Mouse (Mus musculus): ENCODE results near the gene Ddah2.
A peak's percentile ranks its signal among the peaks of the same experiment; 100 is the strongest.
"Not testable (repeated sequence)": the region's sequence is repeated elsewhere in the genome, so short reads cannot be mapped to it uniquely, and the experiment has no call there.

The Ddah2 gene

GRCm38 (mm10) chr17:35027277-35028068 is 31.4 kb upstream of the Ddah2 start, which contains the start of gene Sapcd1:
Gene Sapcd1 (minus strand): TSS chr17:35028016.
- peak; percentile 71 to 81 for DNase-seq

DNA sequence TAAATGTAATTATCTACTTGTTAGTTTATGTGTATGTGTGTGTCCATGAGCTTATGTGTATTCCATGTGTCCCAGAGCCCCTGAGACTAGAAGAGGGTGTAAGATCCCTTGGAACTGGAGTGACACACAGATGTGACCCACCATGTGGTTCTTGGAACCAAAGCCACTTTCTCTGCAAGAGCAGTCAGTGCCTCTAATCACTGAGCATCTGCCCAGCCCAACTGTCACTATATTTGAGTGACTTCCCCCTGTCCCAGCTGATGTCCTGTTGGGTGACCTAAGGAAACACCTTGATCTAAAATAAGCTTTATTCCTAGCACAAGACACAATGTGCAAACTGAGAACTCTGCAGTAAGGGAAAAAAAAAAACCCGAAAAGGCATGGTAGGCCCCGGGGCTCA is 30.5 kb upstream of the Ddah2 start:
- peak in 1 of 2 experiments; percentile 45 for DNase-seq

DNA sequence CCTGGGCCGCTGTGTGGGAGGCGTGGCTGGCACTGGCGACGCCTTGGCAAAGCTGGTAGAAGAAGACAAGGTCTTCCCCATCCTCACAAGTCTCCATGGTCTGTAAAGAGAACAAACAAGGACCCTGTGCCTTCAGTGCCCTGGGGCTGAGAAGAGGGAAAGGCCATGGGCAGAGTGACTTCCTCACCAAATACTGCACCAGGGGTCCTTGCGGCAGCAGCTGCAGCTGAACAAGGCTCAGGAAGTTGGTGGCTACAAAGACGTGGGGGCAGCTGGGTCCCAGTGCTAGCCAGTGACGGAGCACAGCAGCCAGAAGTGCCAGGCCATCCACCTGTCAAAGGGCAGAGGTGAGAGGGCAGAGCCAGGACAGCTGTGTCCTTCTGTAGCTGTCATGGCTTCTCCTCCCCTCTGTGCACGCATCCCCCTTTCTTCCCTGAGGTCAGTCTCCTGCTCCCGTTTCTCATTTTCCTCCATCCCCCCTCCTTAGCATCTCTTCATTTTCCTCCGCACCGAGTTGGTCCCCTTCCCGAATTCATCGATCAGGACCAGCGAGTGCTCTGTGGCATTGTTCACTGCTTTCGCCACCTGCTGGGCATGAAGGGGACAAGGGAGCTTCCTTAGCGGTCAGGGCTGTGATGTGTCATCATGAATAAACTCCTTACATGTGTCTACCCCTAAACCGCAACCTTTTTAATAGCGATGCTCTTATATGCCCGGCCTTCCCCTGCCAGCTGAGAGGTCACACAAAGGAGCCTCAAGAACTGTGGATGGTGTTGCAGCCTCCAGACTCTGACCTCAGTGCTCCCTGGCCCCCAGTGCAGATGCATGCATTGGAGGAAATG is 28.9 kb upstream of the Ddah2 start:
- peak; percentile 33 to 51 for DNase-seq

DNA sequence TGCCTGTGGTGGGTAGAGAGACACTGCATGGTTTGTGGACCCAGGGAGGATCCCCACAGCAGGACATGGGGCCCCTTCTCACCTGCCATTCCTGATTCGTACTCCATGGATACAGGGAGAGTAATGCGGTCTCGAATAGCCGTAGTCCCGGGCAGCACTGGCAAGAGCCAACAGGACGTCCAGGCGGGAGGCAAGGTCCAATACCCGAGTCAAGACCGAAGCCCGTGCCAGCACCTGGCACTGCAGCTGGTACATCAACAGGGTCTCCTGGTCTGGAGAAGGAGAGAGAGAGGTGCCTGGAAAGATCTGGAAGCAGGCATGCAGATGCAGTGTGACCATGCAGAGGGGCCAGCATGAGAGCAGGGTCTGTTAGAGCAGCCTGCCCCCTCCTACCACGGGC is 27.6 kb upstream of the Ddah2 start:
- DNase-seq: peak; percentile 27 to 29

GRCm38 (mm10) chr17:35031880-35032279 is 27.0 kb upstream of the Ddah2 start:
- DNase-seq: no peak

DNA sequence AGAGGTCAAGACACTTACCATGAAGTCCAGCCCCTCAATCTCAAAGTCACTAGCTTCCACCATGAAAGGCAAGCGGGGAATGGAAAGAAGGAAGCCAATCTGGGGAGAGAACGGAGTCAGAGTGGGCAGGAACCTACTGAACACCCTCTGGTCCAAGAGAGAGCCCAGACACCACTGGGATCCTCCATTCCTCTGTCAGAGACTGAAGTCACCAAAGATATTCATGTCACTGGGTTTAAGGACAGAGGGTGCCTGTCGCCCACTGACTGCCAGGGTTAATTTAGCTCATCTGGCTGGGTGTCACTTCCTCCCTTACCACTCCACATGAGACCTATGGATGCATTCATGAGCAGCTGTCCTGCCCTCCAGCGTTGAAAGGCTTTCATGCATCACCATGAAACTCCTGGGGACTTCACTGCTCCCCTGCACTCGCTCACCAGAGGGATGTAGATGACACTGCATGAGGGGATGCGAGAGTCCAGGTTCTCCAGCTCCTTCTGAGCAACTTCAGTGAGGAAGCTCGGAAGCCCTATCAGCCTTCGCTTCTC is 26.4 kb upstream of the Ddah2 start:
- DNase-seq: no peak

GRCm38 (mm10) chr17:35033703-35034102 is 25.1 kb upstream of the Ddah2 start:
- not testable (repeated sequence) for DNase-seq

DNA sequence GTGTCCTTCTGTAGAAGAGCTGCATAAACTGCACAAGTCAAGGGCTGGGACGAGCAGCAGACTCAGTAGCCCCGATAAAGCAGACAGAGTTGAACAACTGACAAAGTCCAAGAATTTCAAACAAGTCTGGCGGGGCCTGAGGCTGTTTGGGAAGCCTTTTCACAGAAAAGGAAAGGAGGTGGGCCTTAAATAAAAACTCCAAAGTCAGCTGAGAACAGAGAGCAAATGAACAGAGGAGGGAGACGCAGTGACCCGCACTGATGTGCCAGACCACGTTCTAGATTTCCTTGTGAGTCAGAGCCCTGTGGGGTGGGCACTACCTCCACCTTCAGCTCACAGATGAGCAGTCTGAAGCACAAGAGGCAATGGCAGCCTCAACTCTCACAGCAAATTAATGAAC is 23.9 kb upstream of the Ddah2 start:
- DNase-seq: no peak

DNA sequence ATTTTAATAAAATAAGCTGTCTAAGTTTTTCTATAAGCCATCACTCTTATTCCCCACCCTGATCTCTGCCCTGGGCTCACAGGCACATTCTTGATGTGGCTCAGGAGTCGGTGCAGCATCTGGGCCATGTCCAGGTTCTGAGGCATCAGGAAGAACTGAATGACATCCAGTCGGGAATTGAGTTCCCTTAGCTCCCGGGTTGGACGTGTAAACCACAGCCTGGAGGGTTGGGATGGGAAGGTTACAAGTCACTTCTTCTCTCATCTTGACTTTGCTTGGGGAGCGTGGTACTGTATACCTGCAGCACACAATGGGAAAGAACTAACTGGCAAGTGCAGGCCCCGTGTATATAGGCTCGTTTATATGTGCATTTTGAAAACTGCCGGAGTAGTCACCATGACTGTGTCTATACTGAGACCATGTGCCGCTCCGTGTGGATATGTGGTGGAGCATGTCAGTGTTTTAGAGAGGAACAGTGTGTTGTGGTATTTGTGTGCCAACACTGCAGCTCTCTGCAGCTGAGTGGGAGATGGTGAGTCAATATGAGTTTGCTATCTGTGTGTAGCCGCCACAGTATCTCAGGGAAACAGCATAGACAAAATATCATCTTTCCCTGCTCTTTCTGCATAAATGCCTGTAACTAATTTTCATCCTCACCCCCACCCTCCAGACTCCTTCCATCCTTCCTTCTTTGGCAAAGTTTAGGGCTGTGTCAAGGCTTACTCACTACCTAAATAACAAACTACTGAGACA is 19.5 kb upstream of the Ddah2 start:
- DNase-seq: no peak

GRCm38 (mm10) chr17:35043794-35044193 is 15.0 kb upstream of the Ddah2 start:
- no peak for DNase-seq

DNA sequence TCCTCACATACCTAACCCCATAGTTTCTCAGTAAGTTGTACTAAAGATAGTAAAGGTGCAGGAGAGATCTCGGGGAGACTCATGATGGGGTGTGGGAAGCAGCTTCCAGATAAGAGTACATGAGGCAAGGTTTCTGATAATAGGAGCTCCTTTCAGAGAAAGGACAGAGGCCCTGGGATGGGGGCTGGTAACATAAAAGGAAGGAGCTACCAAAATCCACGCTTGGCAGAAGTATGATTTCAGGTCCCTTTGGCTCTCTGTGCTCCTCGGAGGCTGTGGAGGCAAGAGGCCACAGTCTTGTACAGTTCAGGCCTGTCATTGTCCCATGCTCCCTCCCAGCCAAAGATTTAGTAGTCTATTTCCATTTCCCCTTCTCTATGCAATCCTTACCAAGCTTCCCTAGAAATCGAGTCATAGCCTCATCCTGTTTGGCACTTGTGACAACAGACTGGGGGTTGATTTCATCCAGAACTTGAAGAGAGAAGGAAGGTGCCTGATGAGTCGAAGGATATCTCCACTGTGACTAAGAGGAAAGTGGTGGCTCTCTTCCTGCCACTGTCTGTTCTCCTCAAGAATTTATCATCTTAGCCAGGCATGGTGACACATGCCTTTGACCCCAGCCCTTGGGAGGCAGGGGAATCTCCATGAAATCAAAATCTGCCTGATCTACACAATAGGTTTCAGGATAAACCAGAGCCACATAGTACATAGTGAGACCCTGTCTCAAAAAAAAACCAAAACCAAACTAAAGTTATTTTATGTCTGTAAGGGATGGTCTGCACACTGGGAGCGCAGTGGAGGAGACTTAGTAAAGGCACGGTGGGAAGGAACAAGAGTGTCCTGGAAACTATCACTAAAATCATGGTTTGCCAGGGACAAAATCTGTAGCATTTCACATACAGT is 13.7 kb upstream of the Ddah2 start:
- no peak for DNase-seq

GRCm38 (mm10) chr17:35045807-35046680 is 12.8 kb upstream of the Ddah2 start:
- DNase-seq: no peak

GRCm38 (mm10) chr17:35046681-35047455 is 12.0 kb upstream of the Ddah2 start, which contains the start of gene Msh5:
Gene Msh5 (minus strand): TSS chr17:35046745.
- peak; percentile 98 for DNase-seq

DNA sequence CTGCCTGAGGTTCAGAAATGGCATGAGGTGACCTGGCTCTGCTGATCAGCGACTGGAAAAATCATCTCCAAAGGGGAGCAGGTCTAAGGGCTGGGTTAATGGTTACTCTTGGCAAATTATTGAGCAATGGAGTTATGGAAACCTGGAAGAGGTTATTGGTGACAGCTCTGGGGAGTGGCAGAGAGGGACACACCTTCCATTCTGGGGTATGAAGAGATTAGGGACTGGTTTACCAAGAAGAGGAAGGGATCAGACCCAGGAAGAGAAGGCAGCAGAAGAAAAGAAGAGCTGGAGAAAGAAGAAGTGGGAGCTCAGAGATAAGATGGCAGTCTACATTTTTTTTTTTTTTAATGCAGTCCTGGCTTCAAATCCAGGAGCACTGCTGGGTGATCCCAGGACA is 11.1 kb upstream of the Ddah2 start:
- DNase-seq: no peak

- no peak for DNase-seq
These were observed 10.5 kb upstream of the Ddah2 start for GRCm38 (mm10) chr17:35048149-35048931.

GRCm38 (mm10) chr17:35048932-35049440 is 9.8 kb upstream of the Ddah2 start:
- DNase-seq: no peak

- no peak for DNase-seq
These were observed 9.2 kb upstream of the Ddah2 start, which contains the start of gene Clic1 for GRCm38 (mm10) chr17:35049561-35050016. Gene Clic1 (plus strand): TSS chr17:35049966.

DNA sequence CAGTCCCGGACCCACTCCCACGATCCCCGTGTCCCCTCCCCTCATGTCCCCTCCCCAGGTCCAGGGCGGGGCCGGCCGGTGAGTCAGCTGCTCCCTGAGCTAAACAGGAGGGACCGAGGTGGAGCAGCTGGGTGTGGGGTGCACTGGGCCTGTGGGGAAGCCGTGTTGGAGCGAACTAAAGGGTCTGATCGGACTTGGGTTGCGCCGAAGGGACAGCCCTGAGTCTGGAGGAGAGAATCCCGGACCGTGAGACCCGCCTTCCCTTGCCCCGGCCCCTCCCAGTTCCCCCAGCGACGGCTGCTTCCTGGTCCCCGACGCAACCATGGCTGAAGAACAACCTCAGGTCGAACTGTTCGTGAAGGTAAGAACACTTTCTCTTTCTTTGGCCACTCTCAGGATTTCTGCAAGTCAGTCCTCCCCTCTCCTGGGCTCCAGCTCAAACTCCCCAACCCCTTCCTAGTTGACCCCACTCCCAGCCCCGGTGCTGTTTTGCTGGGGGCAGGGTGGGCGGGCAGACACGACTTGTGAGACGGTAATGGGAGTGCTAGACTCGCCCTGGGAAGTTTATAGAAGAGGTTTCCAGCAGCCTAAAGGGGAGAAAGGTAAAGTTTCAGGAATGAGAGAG is 8.6 kb upstream of the Ddah2 start:
- peak in 1 of 2 experiments; percentile 49 for DNase-seq
